Mouse (Mus musculus): ENCODE measurements around the gene Elovl7.

- TF ChIP-seq POLR2A (IDR thresholded peaks at IDR 0.05; ENCODE audit: control insufficient read depth, low read depth, low read length) (no peak), CTCF (IDR thresholded peaks at IDR 0.05; ENCODE audit: control insufficient read depth, insufficient read depth, insufficient replicate concordance, low read depth, low read length) (no peak)
These were observed 29.4 kb upstream of the Elovl7 start for GRCm38 (mm10) chr13:108184743-108185255.

All from testis, adult 2 months (tissue).